Comparison of ENCODE assay signal across 10 mouse cellular contexts in the genomic region with DNA sequence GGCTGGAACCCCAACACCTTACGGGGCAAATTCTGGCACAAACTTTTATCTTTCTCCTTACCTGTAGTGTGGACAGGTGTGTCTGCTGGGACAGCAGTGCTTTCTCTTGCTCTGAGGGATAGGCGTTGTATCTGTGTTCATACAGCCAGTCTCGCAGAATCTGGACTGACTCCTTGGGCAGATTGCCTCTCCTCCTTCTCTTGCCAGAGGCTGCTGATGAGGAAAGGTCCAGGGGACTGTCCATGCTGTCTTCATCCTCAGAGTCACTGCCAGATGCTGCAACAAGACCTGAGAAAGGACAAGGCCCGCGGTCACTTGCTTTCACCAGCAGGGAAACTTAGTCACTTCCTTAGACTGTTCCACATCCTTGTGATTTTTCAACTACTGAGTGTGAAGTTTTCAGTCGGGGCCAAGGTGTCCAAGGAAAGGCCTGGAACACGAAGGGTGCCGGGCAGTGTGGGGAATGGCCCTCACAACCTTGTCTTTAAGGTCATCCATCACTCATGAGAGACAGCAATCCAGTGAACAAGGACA. TPM values are rescaled to one million over a fixed set of nuclear protein-coding genes. Genes with fewer than 3 reads are reported as not detected.
A peak's percentile ranks its signal among the peaks of the same experiment; 100 is the strongest.
DNase-seq lines count a peak whose midpoint lies in the region; ATAC-seq and TF ChIP-seq lines count a peak whose summit lies in the region.
"Had no signal": no experiment of that assay in that cellular context is flagged by ENCODE, and none has a peak within 500 bp of the region (broad histone marks: within the 10 kb centered on the region; RNA-seq: fewer than 3 reads in every experiment).

No protein-coding gene starts in this region.

- 45% methylated on average over 8 of the region's 8 CpGs for WGBS in kidney, postnatal 0 days

- no peak for TF ChIP-seq CTCF in CH12.LX (conservative IDR thresholded peaks at IDR 0.05 in 1 of 2, IDR thresholded peaks at IDR 0.05 in 1 of 2; ENCODE audit: low read depth in 2 of 2, low read length in 2 of 2)
- TF ChIP-seq CTCF in bone marrow macrophage, adult 2 months (IDR thresholded peaks at IDR 0.05; ENCODE audit: low read depth, low read length): 0 out of 2 replicates have a peak, but pooled peaks have one; percentile 15
- TF ChIP-seq CTCF in kidney, postnatal 0 days (IDR thresholded peaks at IDR 0.05; ENCODE audit: low read depth): no peak
- no peak for TF ChIP-seq CTCF in left cerebral cortex, adult 2 months (IDR thresholded peaks at IDR 0.05)

- peaks cover 91% of the 10 kb centered on the region for H3K79me2 ChIP-seq in CH12.LX (replicated peaks; ENCODE audit: control insufficient read depth, extremely low read depth, insufficient read depth, poor library complexity, severe bottlenecking)

- peak overlapping the region; percentile 24; the same call in 1 of the 2 replicates for H3K4me2 ChIP-seq in CH12.LX (ENCODE audit: insufficient read depth, low read depth, poor library complexity, severe bottlenecking)
- peak overlapping the region; percentile 81 for H3K4me2 ChIP-seq in kidney, postnatal 0 days (ENCODE audit: low read length)

- peak overlapping the region; percentile 43; the same call in 1 of the 2 replicates for H3K9ac ChIP-seq in CH12.LX (ENCODE audit: insufficient read depth, low read depth)
- H3K9ac ChIP-seq in kidney, postnatal 0 days (ENCODE audit: low read depth, low read length): no peak overlapping the region

- peaks cover 0 to 34% of the 10 kb centered on the region in 2 experiments; a peak in 2 of 4 replicates for H3K4me1 ChIP-seq in CH12.LX (ENCODE audit: control insufficient read depth in 1 of 2, insufficient read depth in 2 of 2)
- H3K4me1 ChIP-seq in bone marrow macrophage, adult 2 months (ENCODE audit: control insufficient read depth, insufficient read depth, low read length): peaks cover 9% of the 10 kb centered on the region
- peaks cover 19% of the 10 kb centered on the region for H3K4me1 ChIP-seq in kidney, postnatal 0 days (replicated peaks; ENCODE audit: insufficient read depth, low read length)

- no peak overlapping the region for H3K27ac ChIP-seq in CH12.LX (ENCODE audit: insufficient read depth, low read depth)
- peak overlapping the region; percentile 19; the same call in 1 of the 2 replicates for H3K27ac ChIP-seq in bone marrow macrophage, adult 2 months (ENCODE audit: insufficient read depth, low read depth, low read length)
- H3K27ac ChIP-seq in kidney, postnatal 0 days: peak overlapping the region; percentile 72
- no peak overlapping the region for H3K27ac ChIP-seq in left cerebral cortex, adult 2 months

- in situ Hi-C loops in CH12.LX (cut with MboI; ENCODE audit: low pct_ligation_motif_present, low pct_unique_long_range_greater_than_20kb, low sequenced_read_pairs): no loop called here

- dilution Hi-C loops in CH12.LX (cut with MboI; ENCODE audit: extremely low pct_ligation_motif_present, extremely low pct_unique_long_range_greater_than_20kb, low sequenced_read_pairs): no loop called here

- H3K36me3 ChIP-seq in CH12.LX (replicated peaks in 1 of 2; ENCODE audit: control insufficient read depth in 1 of 2, insufficient read depth in 1 of 2, low read length in 1 of 2): peaks cover 42 to 61% of the 10 kb centered on the region in 2 experiments
- peaks cover 28% of the 10 kb centered on the region for H3K36me3 ChIP-seq in kidney, postnatal 0 days (ENCODE audit: insufficient read depth, low read length)

- no peak for TF ChIP-seq RAD21 in CH12.LX (IDR thresholded peaks at IDR 0.05; ENCODE audit: low read depth, low read length)

- H3K27me3 ChIP-seq in CH12.LX (replicated peaks): no peaks in the 10 kb centered on the region
- no peaks in the 10 kb centered on the region for H3K27me3 ChIP-seq in kidney, postnatal 0 days (ENCODE audit: insufficient read depth, low read length)

- H3K9me3 ChIP-seq in CH12.LX (replicated peaks; ENCODE audit: low read length): no peaks in the 10 kb centered on the region
- H3K9me3 ChIP-seq in kidney, postnatal 0 days (replicated peaks; ENCODE audit: low read length): no peaks in the 10 kb centered on the region

- intact Hi-C loops in left cerebral cortex, adult 2 months (cut with DNase I): loop anchor here (2.0 kb wide), 1 partner anchor 123 kb away; no protein-coding TSS in a partner anchor

- no peak for TF ChIP-seq EP300 in CH12.LX (IDR thresholded peaks at IDR 0.05; ENCODE audit: low read length)

- TF ChIP-seq POLR2A in CH12.LX (IDR thresholded peaks at IDR 0.05; ENCODE audit: low read depth, low read length): 0 out of 2 replicates have a peak, but pooled peaks have one; percentile 21
- no peak for TF ChIP-seq POLR2A in bone marrow macrophage, adult 2 months (IDR thresholded peaks at IDR 0.05; ENCODE audit: borderline replicate concordance, low read depth, low read length)

- peak; percentile 21 for DNase-seq in kidney, adult 18-20 months
- DNase-seq in kidney, postnatal 14 days: no peak
- DNase-seq in CH12.LX (ENCODE audit: extremely low read depth): no peak
- no peak for DNase-seq in kidney, postnatal 0 days (ENCODE audit: low spot score)
- DNase-seq in layer of hippocampus, adult 18-20 months (ENCODE audit: low spot score in 2 of 2): no peak
- DNase-seq in left cerebral cortex, adult 2 months (ENCODE audit: extremely low spot score in 1 of 2, low spot score in 2 of 2): no peak
- DNase-seq in natural killer cell, adult 2 months (ENCODE audit: low spot score in 2 of 2): no peak
- DNase-seq: cerebellum, adult 8-10 months had no signal

- no peak for ATAC-seq in kidney, postnatal 0 days (replicated peaks; ENCODE audit: low FRiP score, low read depth)

- peak overlapping the region in 1 of 3 experiments; percentile 94 for H3K4me3 ChIP-seq in CH12.LX (replicated peaks in 1 of 3; ENCODE audit: low read depth in 2 of 3, low read length in 2 of 3, poor library complexity in 1 of 3)
- H3K4me3 ChIP-seq in bone marrow macrophage, adult 2 months (ENCODE audit: insufficient read depth, low read length): peak overlapping the region; percentile 21; the same call in 1 of the 2 replicates
- no peak overlapping the region for H3K4me3 ChIP-seq in kidney, postnatal 0 days (replicated peaks; ENCODE audit: low read depth, low read length)
- no peak overlapping the region for H3K4me3 ChIP-seq in left cerebral cortex, adult 2 months
- H3K4me3 ChIP-seq: erythroblast, embryonic 14.5 days had no signal

TF ChIP-seq in CH12.LX, 34 proteins besides CTCF, POLR2A, EP300 and RAD21:
- TF ChIP-seq HCFC1 (IDR thresholded peaks at IDR 0.05; ENCODE audit: low read depth, low read length) (no peak), JUND (conservative IDR thresholded peaks at IDR 0.05; ENCODE audit: low read depth, low read length) (no peak), ZC3H11A (IDR thresholded peaks at IDR 0.05; ENCODE audit: low read depth, low read length) (no peak), NELFE (IDR thresholded peaks at IDR 0.05; ENCODE audit: low read depth, low read length) (no peak), CHD1 (IDR thresholded peaks at IDR 0.05; ENCODE audit: low read depth, low read length) (no peak), MAFK (IDR thresholded peaks at IDR 0.05; ENCODE audit: insufficient replicate concordance, low read length) (no peak), JUN (IDR thresholded peaks at IDR 0.05; ENCODE audit: insufficient read depth, low read depth, low read length) (no peak), MEF2A (IDR thresholded peaks at IDR 0.05; ENCODE audit: borderline replicate concordance, low read depth, low read length) (no peak), ELF1 (IDR thresholded peaks at IDR 0.05; ENCODE audit: low read depth, low read length) (no peak), SIN3A (IDR thresholded peaks at IDR 0.05; ENCODE audit: low read length) (no peak), USF2 (conservative IDR thresholded peaks at IDR 0.05; ENCODE audit: low read depth, low read length) (no peak), E2F4 (IDR thresholded peaks at IDR 0.05; ENCODE audit: insufficient replicate concordance, low read depth, low read length) (no peak), CHD2 (IDR thresholded peaks at IDR 0.05; ENCODE audit: low read length) (no peak), KAT2A (IDR thresholded peaks at IDR 0.05; ENCODE audit: insufficient replicate concordance, low read length) (no peak), PAX5 (IDR thresholded peaks at IDR 0.05; ENCODE audit: low read length) (no peak), BHLHE40 (IDR thresholded peaks at IDR 0.05; ENCODE audit: low read depth, low read length) (no peak), NRF1 (IDR thresholded peaks at IDR 0.05; ENCODE audit: low read depth, low read length) (no peak), TCF12 (IDR thresholded peaks at IDR 0.05; ENCODE audit: low read depth, low read length) (no peak), MAX (IDR thresholded peaks at IDR 0.05; ENCODE audit: low read length) (no peak)

RNA-seq across cellular contexts. Expression of a gene that starts 7.2 kb away (rescaled TPM):
- 37.0 and 44.5 TPM in 2 replicates for total RNA-seq in CH12.LX (2012; rRNA removed)
- 66.3 and 70.6 TPM in 2 replicates for total RNA-seq in CH12.LX (2014; rRNA removed)
- 59.2 and 74.4 TPM in 2 replicates for polyA plus RNA-seq in CH12.LX (2012; ENCODE audit: insufficient read length, low read depth)
- polyA plus RNA-seq in bone marrow macrophage, adult 2 months (2012; ENCODE audit: insufficient read depth, insufficient read length, missing spikeins): 86.0 and 97.0 TPM in 2 replicates
- polyA plus RNA-seq in kidney, postnatal 0 days (2015; fragmentation: Nextera tagmentation; extraction: Ambion mirVana): 74.9 and 78.9 TPM in 2 replicates
- total RNA-seq in layer of hippocampus, adult 18-20 months (2021): 1 to 10 TPM; 1.0 to 3.6 TPM
- total RNA-seq in left cerebral cortex, adult 2 months (2021): 1 to 10 TPM; 1.5 to 1.6 TPM

Comparison
In these comparisons a context has a peak if more than half of its experiments do, and no peak if none do; other contexts are left out.
1. H3K27ac ChIP-seq: peak in bone marrow macrophage, adult 2 months (single experiment) and kidney, postnatal 0 days (single experiment); none in CH12.LX (single experiment) and left cerebral cortex, adult 2 months (single experiment).
2. RNA of a gene that starts 7.2 kb away (total RNA-seq): 37.0 to 70.6 TPM in CH12.LX; 1.0 to 3.6 TPM in layer of hippocampus, adult 18-20 months and 1.5 to 1.6 TPM in left cerebral cortex, adult 2 months; every median in the first group is over 4 times any median in the second.